Mouse (Mus musculus) bone marrow macrophage, adult 2 months (primary cell): ENCODE data around the gene Patj.

Experiments used
- CTCF ChIP-seq: IDR thresholded peaks from 2 replicates; pipeline ENCODE4 v1.5.1; 2012; ENCODE audit warnings: low read depth, mild to moderate bottlenecking, low read length, moderate library complexity
- POLR2A ChIP-seq: IDR thresholded peaks from 2 replicates; pipeline ENCODE4 v1.6.1; 2012; ENCODE audit warnings: mild to moderate bottlenecking, low read depth, low read length, borderline replicate concordance

DNA sequence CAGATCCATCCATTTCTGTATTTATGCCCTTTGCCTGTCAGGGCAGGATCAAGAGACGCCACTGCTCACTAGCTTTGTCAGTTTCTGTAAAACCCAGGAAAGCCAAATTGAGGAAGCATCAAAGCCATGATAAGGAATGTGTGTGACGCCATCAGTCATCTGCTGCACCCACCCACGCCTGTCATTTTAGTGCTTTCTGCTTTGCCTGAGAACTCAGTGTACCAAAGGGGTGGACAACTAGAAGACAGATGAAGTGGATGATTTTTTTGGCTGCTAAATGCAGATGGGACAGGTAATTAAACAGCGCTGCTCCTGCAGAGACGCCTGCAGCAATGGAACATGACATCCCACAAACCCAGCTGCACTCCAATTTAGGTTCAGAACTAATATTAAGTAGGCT lies 57.6 kb downstream of the Patj start:
- TF ChIP-seq CTCF (no peak), POLR2A (no peak)
